Mouse (Mus musculus) spleen, adult 2 months (tissue): Measurements from ENCODE around the gene Zfp617.

ENCODE experiments used
- CTCF ChIP-seq: fragments of 200-500 bp; IDR thresholded peaks from 2 replicates; pipeline ENCODE4 v1.5.1; 2011; ENCODE audit warnings: mild to moderate bottlenecking, inconsistent platforms; ENCODE audit not compliant: insufficient read depth, insufficient read length, insufficient replicate concordance; ENCODE audit errors: extremely low read depth
- POLR2A ChIP-seq: fragments of 200-500 bp; IDR thresholded peaks from 2 replicates; pipeline ENCODE4 v1.6.1; 2011; ENCODE audit warnings: low read depth, low read length, inconsistent platforms

- TF ChIP-seq POLR2A, result peak; percentile 71
- TF ChIP-seq CTCF, result no peak
Measured at GRCm38 (mm10) chr8:71950482-71951221, 42.2 kb downstream of the Zfp617 start, which contains the start of gene Zfp961.
